Mouse (Mus musculus): ENCODE results near the gene Btg1. TPM values are rescaled to one million over a fixed set of nuclear protein-coding genes. Genes with fewer than 3 reads are reported as not detected.
A peak's percentile ranks its signal among the peaks of the same experiment; 100 is the strongest.

Btg1 gene
- polyA plus RNA-seq (2014; fragmentation: Nextera tagmentation; extraction: Ambion mirVana) = 35.2 and 36.6 TPM in 2 replicates

GRCm38 (mm10) chr10:96616709-96617116 lies at the start of gene Btg1:
TSS of gene Btg1 (plus strand) at chr10:96617006.
- peak; percentile 98 for ATAC-seq (replicated peaks; ENCODE audit: insufficient number of reproducible peaks, low FRiP score, low TSS enrichment)
- WGBS (ENCODE audit: insufficient replicate concordance) = under 1% methylated on average over 37 of the region's 37 CpGs

DNA sequence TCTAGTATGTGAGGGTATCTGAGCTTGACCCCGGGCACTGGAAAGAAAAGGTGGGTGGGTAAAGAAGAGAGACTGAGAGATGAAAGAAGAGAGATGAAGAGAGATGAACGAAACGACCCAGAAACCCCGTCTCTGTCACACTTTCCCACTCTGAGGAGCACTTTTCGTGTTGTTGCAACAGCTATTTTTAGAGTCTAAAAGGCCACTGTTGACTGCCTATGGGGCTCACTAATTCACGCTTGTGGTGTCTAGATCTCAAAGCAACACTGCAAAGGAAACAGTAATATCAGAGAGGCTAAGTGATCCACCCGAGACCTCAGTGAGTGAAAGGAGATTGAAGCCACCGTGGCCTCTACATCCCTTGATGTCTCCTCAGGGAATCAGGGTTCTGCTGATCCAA lies 47.3 kb upstream of the Btg1 start:
- no peak overlapping the region for H3K27ac ChIP-seq (ENCODE audit: low read depth, low read length)
- H3K4me2 ChIP-seq = no peak overlapping the region
- H3K36me3 ChIP-seq (ENCODE audit: control insufficient read depth, insufficient read depth, low read length) = no peaks in the 10 kb centered on the region
- H3K4me3 ChIP-seq (ENCODE audit: low read depth, low read length) = no peak overlapping the region
- no peaks in the 10 kb centered on the region for H3K27me3 ChIP-seq (ENCODE audit: control insufficient read depth, insufficient read depth, low read length)
- H3K9ac ChIP-seq (ENCODE audit: low read depth, low read length) = no peak overlapping the region
- 43% methylated on average over 8 of the region's 8 CpGs for WGBS (ENCODE audit: insufficient replicate concordance)
- ATAC-seq (replicated peaks; ENCODE audit: insufficient number of reproducible peaks, low FRiP score, low TSS enrichment) = no peak
- H3K9me3 ChIP-seq (replicated peaks; ENCODE audit: control insufficient read depth, low read length) = no peaks in the 10 kb centered on the region; the same call in 1 of the 2 replicates
- no peaks in the 10 kb centered on the region for H3K4me1 ChIP-seq (ENCODE audit: control insufficient read depth, insufficient read depth, low read length)

More at GRCm38 (mm10) chr10:96616709-96617116, at the start of gene Btg1:
- peak within 1 kb of the TSS; percentile 100 for H3K9ac ChIP-seq (ENCODE audit: low read depth, low read length)
- H3K27ac ChIP-seq (ENCODE audit: low read depth, low read length) = peak within 1 kb of the TSS; percentile 95
- peaks cover 19% of the 10 kb centered on the region for H3K4me1 ChIP-seq (ENCODE audit: control insufficient read depth, insufficient read depth, low read length)
- no peaks in the 10 kb centered on the region for H3K9me3 ChIP-seq (replicated peaks; ENCODE audit: control insufficient read depth, low read length)
- H3K4me2 ChIP-seq = peak within 1 kb of the TSS; percentile 63
- H3K4me3 ChIP-seq (ENCODE audit: low read depth, low read length) = peak within 1 kb of the TSS; percentile 75
- H3K27me3 ChIP-seq (ENCODE audit: control insufficient read depth, insufficient read depth, low read length) = no peaks in the 10 kb centered on the region
- H3K36me3 ChIP-seq (ENCODE audit: control insufficient read depth, insufficient read depth, low read length) = no peaks in the 10 kb centered on the region

- Histone ChIP-seq H3K9ac (ENCODE audit: low read depth, low read length) (no peak overlapping the region), H3K9me3 (replicated peaks; ENCODE audit: control insufficient read depth, low read length) (no peaks in the 10 kb centered on the region; the same call in 1 of the 2 replicates), H3K27ac (ENCODE audit: low read depth, low read length) (no peak overlapping the region), H3K4me2 (no peak overlapping the region), H3K36me3 (ENCODE audit: control insufficient read depth, insufficient read depth, low read length) (no peaks in the 10 kb centered on the region), H3K4me3 (ENCODE audit: low read depth, low read length) (no peak overlapping the region), H3K4me1 (ENCODE audit: control insufficient read depth, insufficient read depth, low read length) (no peaks in the 10 kb centered on the region), H3K27me3 (ENCODE audit: control insufficient read depth, insufficient read depth, low read length) (no peaks in the 10 kb centered on the region)
- ATAC-seq (replicated peaks; ENCODE audit: insufficient number of reproducible peaks, low FRiP score, low TSS enrichment) = no peak
- WGBS (ENCODE audit: insufficient replicate concordance) = 61% methylated on average over 4 of the region's 4 CpGs
Observed at GRCm38 (mm10) chr10:96571176-96571575, 45.6 kb upstream of the Btg1 start.

DNA sequence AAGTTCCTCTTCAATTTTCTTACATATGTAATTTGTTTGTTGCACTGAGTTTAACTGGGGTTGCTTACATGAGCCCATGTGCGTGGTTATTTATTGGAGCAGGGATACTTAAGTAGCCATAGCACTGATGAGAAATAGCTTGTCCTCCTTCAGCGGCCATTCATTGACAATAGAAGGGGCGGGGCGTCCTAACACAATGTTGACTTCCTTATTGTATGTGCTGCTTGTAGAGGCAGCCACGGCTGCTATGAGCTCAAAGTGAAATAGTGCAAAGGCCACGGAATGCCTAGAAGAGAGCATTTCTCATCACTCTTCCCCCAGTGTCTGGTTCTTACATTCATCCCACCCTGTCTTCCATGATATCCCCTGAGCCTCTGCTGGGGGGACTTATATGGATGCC lies 42.0 kb upstream of the Btg1 start:
- 81% methylated on average over 6 of the region's 6 CpGs for WGBS (ENCODE audit: insufficient replicate concordance)
- no peaks in the 10 kb centered on the region for H3K9me3 ChIP-seq (replicated peaks; ENCODE audit: control insufficient read depth, low read length)
- no peak overlapping the region for H3K4me2 ChIP-seq
- ATAC-seq (replicated peaks; ENCODE audit: insufficient number of reproducible peaks, low FRiP score, low TSS enrichment) = no peak
- H3K4me1 ChIP-seq (ENCODE audit: control insufficient read depth, insufficient read depth, low read length) = no peaks in the 10 kb centered on the region
- no peaks in the 10 kb centered on the region for H3K36me3 ChIP-seq (ENCODE audit: control insufficient read depth, insufficient read depth, low read length)
- H3K27me3 ChIP-seq (ENCODE audit: control insufficient read depth, insufficient read depth, low read length) = no peaks in the 10 kb centered on the region
- no peak overlapping the region for H3K27ac ChIP-seq (ENCODE audit: low read depth, low read length)
- H3K9ac ChIP-seq (ENCODE audit: low read depth, low read length) = no peak overlapping the region
- no peak overlapping the region for H3K4me3 ChIP-seq (ENCODE audit: low read depth, low read length)

DNA sequence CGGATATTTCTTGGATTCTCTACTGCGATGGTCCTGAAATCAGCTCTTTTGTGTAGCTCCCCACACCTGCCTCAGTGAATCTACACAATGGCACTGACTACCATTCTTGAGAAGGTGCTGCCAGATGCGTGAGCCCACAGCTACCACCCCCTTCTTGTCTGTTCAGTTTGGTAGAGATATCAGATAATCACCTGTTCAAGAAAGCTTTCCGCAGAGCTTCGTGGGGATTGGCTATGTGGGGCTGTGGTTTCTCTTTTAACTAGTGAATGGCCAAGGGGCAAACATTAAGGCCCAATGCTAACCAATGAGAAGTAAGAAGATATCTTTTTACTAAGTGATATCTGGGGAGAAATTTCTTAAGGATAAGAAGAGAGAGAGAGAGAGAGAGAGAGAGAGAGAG lies 41.5 kb upstream of the Btg1 start:
- Histone ChIP-seq H3K27ac (ENCODE audit: low read depth, low read length) (no peak overlapping the region), H3K4me3 (ENCODE audit: low read depth, low read length) (no peak overlapping the region), H3K27me3 (ENCODE audit: control insufficient read depth, insufficient read depth, low read length) (no peaks in the 10 kb centered on the region), H3K9me3 (replicated peaks; ENCODE audit: control insufficient read depth, low read length) (no peaks in the 10 kb centered on the region), H3K36me3 (ENCODE audit: control insufficient read depth, insufficient read depth, low read length) (no peaks in the 10 kb centered on the region), H3K4me1 (ENCODE audit: control insufficient read depth, insufficient read depth, low read length) (no peaks in the 10 kb centered on the region), H3K9ac (ENCODE audit: low read depth, low read length) (no peak overlapping the region), H3K4me2 (no peak overlapping the region)
- WGBS (ENCODE audit: insufficient replicate concordance) = 81% methylated on average over 5 of the region's 5 CpGs
- ATAC-seq (replicated peaks; ENCODE audit: insufficient number of reproducible peaks, low FRiP score, low TSS enrichment) = no peak

DNA sequence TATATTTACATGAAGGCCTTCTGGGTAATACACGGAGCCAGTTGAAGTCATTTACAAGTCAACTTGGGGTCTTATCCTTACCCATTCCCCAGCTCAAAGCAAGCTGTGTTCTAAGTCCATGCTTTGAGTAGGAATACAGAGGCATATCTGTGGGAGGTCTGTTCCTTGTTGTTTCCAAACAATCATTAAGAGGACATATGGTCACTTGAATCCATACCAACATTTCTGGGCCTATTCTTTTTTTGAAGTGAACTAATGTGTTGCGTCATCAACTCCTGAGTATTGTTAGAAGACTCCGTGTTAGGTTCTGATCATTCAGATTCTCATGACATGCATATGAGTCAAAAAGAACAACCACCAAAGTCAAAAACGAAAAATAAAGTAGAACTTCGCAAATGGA lies 37.9 kb upstream of the Btg1 start:
- H3K4me2 ChIP-seq = no peak overlapping the region
- no peaks in the 10 kb centered on the region for H3K27me3 ChIP-seq (ENCODE audit: control insufficient read depth, insufficient read depth, low read length)
- ATAC-seq (replicated peaks; ENCODE audit: insufficient number of reproducible peaks, low FRiP score, low TSS enrichment) = no peak
- no peaks in the 10 kb centered on the region for H3K9me3 ChIP-seq (replicated peaks; ENCODE audit: control insufficient read depth, low read length)
- no peak overlapping the region for H3K4me3 ChIP-seq (ENCODE audit: low read depth, low read length)
- no peak overlapping the region for H3K9ac ChIP-seq (ENCODE audit: low read depth, low read length)
- H3K27ac ChIP-seq (ENCODE audit: low read depth, low read length) = no peak overlapping the region
- H3K36me3 ChIP-seq (ENCODE audit: control insufficient read depth, insufficient read depth, low read length) = no peaks in the 10 kb centered on the region
- no peaks in the 10 kb centered on the region for H3K4me1 ChIP-seq (ENCODE audit: control insufficient read depth, insufficient read depth, low read length)
- 85% methylated on average over 5 of the region's 5 CpGs for WGBS (ENCODE audit: insufficient replicate concordance)

GRCm38 (mm10) chr10:96579436-96579835 lies 37.4 kb upstream of the Btg1 start:
- Histone ChIP-seq H3K4me2 (no peak overlapping the region), H3K9ac (ENCODE audit: low read depth, low read length) (no peak overlapping the region), H3K9me3 (replicated peaks; ENCODE audit: control insufficient read depth, low read length) (no peaks in the 10 kb centered on the region), H3K4me1 (ENCODE audit: control insufficient read depth, insufficient read depth, low read length) (no peaks in the 10 kb centered on the region), H3K4me3 (ENCODE audit: low read depth, low read length) (no peak overlapping the region), H3K36me3 (ENCODE audit: control insufficient read depth, insufficient read depth, low read length) (no peaks in the 10 kb centered on the region), H3K27ac (ENCODE audit: low read depth, low read length) (no peak overlapping the region), H3K27me3 (ENCODE audit: control insufficient read depth, insufficient read depth, low read length) (no peaks in the 10 kb centered on the region)
- no peak for ATAC-seq (replicated peaks; ENCODE audit: insufficient number of reproducible peaks, low FRiP score, low TSS enrichment)
- 62% methylated on average over 4 of the region's 4 CpGs for WGBS (ENCODE audit: insufficient replicate concordance)

DNA sequence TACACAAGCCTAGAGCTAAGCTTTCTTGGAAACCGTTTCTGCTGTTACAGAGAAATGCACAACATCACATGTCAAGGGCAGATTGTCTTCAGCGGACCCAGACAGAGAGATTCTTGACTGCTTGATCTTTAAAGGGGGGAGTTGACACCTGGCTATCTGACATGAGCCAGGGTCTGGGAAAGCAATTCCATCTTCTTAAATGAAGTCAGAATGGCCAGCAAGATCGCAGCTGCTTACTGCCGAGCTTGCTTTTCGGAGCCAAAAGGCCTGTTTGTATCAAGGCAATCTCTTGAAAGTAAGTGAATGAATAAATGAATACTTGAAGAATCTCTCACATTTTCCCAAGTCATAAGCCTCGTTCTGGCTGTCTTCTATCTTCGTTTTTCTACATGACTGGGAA lies 36.6 kb upstream of the Btg1 start:
- no peaks in the 10 kb centered on the region for H3K36me3 ChIP-seq (ENCODE audit: control insufficient read depth, insufficient read depth, low read length)
- H3K9ac ChIP-seq (ENCODE audit: low read depth, low read length) = no peak overlapping the region
- H3K27me3 ChIP-seq (ENCODE audit: control insufficient read depth, insufficient read depth, low read length) = no peaks in the 10 kb centered on the region
- 61% methylated on average over 7 of the region's 7 CpGs for WGBS (ENCODE audit: insufficient replicate concordance)
- no peak for ATAC-seq (replicated peaks; ENCODE audit: insufficient number of reproducible peaks, low FRiP score, low TSS enrichment)
- H3K4me2 ChIP-seq = no peak overlapping the region
- no peak overlapping the region for H3K27ac ChIP-seq (ENCODE audit: low read depth, low read length)
- no peaks in the 10 kb centered on the region for H3K4me1 ChIP-seq (ENCODE audit: control insufficient read depth, insufficient read depth, low read length)
- H3K9me3 ChIP-seq (replicated peaks; ENCODE audit: control insufficient read depth, low read length) = no peaks in the 10 kb centered on the region
- H3K4me3 ChIP-seq (ENCODE audit: low read depth, low read length) = no peak overlapping the region

GRCm38 (mm10) chr10:96581232-96581631 lies 35.6 kb upstream of the Btg1 start:
- no peak overlapping the region for H3K9ac ChIP-seq (ENCODE audit: low read depth, low read length)
- H3K36me3 ChIP-seq (ENCODE audit: control insufficient read depth, insufficient read depth, low read length) = no peaks in the 10 kb centered on the region
- no peak for ATAC-seq (replicated peaks; ENCODE audit: insufficient number of reproducible peaks, low FRiP score, low TSS enrichment)
- no peak overlapping the region for H3K27ac ChIP-seq (ENCODE audit: low read depth, low read length)
- no peak overlapping the region for H3K4me3 ChIP-seq (ENCODE audit: low read depth, low read length)
- no peaks in the 10 kb centered on the region for H3K27me3 ChIP-seq (ENCODE audit: control insufficient read depth, insufficient read depth, low read length)
- H3K4me1 ChIP-seq (ENCODE audit: control insufficient read depth, insufficient read depth, low read length) = no peaks in the 10 kb centered on the region
- WGBS (ENCODE audit: insufficient replicate concordance) = 74% methylated on average over 6 of the region's 6 CpGs
- H3K4me2 ChIP-seq = no peak overlapping the region
- H3K9me3 ChIP-seq (replicated peaks; ENCODE audit: control insufficient read depth, low read length) = no peaks in the 10 kb centered on the region

Data from heart, embryonic 11.5 days (tissue).